Mouse (Mus musculus) ES-E14 (cell line): Measurements from ENCODE around the gene Il12a. TPM values are rescaled to one million over a fixed set of nuclear protein-coding genes. Genes with fewer than 3 reads are reported as not detected.

Source experiments
- DNase-seq: peaks from one replicate; pipeline ENCODE4 v3.0.0-alpha.2; 2013; ENCODE audit warnings: low read depth, low spot score
- H3K27ac ChIP-seq: 2 replicates; pipeline ENCODE4 v1.5.1; 2012; ENCODE audit warnings: low read depth, mild to moderate bottlenecking, low read length, moderate library complexity, mixed read lengths; ENCODE audit not compliant: poor library complexity, insufficient read depth, severe bottlenecking
- H3K36me3 ChIP-seq: 2 replicates; pipeline ENCODE4 v1.6.1; 2012; ENCODE audit warnings: mild to moderate bottlenecking, low read length, moderate library complexity, mixed read lengths; ENCODE audit not compliant: control insufficient read depth, poor library complexity, insufficient read depth, severe bottlenecking
- H3K4me1 ChIP-seq, 2 experiments: fragments of 150-350 bp in 1 of 2; sonication (generic) in 1 of 2; 2 replicates each; pipeline ENCODE4 v1.6.1; 2012; ENCODE audit warnings: low read length in 2 of 2, mild to moderate bottlenecking in 1 of 2, mixed read lengths in 1 of 2; ENCODE audit not compliant: control insufficient read depth in 2 of 2, insufficient read depth in 2 of 2, poor library complexity in 1 of 2
- H3K4me3 ChIP-seq, 2 experiments: fragments of 150-350 bp in 1 of 2; sonication (generic) in 1 of 2; 2 replicates each; pipeline ENCODE4 v1.5.1; 2012; ENCODE audit warnings: low read length in 2 of 2, low read depth in 1 of 2, mild to moderate bottlenecking in 1 of 2, mixed read lengths in 1 of 2; ENCODE audit not compliant: insufficient read depth in 1 of 2, poor library complexity in 1 of 2, severe bottlenecking in 1 of 2
- H3K9ac ChIP-seq: 2 replicates; pipeline ENCODE4 v1.6.1; 2012; ENCODE audit warnings: low read depth, mild to moderate bottlenecking, low read length, mixed read lengths; ENCODE audit not compliant: poor library complexity, insufficient read depth, severe bottlenecking
- H3K9me3 ChIP-seq: fragments of 150-350 bp; sonication (generic); 2 replicates; pipeline ENCODE4 v1.6.1; 2012; ENCODE audit warnings: low read depth, mild to moderate bottlenecking, low read length; ENCODE audit not compliant: control insufficient read depth, insufficient read depth
- CHD2 ChIP-seq: IDR thresholded peaks from 2 replicates; pipeline ENCODE4 v1.6.1; 2014; ENCODE audit warnings: mild to moderate bottlenecking, low read depth, low read length, inconsistent platforms
- HCFC1 ChIP-seq: IDR thresholded peaks from 2 replicates; pipeline ENCODE4 v1.6.1; 2012; ENCODE audit warnings: low read length, inconsistent platforms, borderline replicate concordance; ENCODE audit not compliant: insufficient read depth
- MAFK ChIP-seq: IDR thresholded peaks from 2 replicates; pipeline ENCODE4 v1.6.1; 2014; ENCODE audit warnings: mild to moderate bottlenecking, low read depth, low read length, inconsistent platforms; ENCODE audit not compliant: insufficient read depth
- ZC3H11A ChIP-seq: IDR thresholded peaks from 2 replicates; pipeline ENCODE4 v1.6.1; 2012; ENCODE audit warnings: low read depth, mild to moderate bottlenecking, inconsistent platforms, low read length, borderline replicate concordance
- ZNF384 ChIP-seq: IDR thresholded peaks from 2 replicates; pipeline ENCODE4 v1.6.1; 2012; ENCODE audit warnings: low read depth, low read length, inconsistent platforms
- in situ Hi-C, 2 experiments: fragments of 600-800 bp; cut with MboI; formaldehyde crosslinking; loops; one replicate each; pipeline ENCODE4 v1.15.1; 2025; ENCODE audit warnings: low sequenced_read_pairs in 2 of 2, inconsistent platforms in 1 of 2; ENCODE audit not compliant: unreplicated experiment in 2 of 2
- total RNA-seq: library from RNA; depleted of rRNA; stranded (reverse); fragments of 300-350 nt; gene quantifications from 2 replicates; pipeline ENCODE4 v1.2.3, GENCODE M21; 2012

The Il12a gene
- total RNA-seq, 1 experiment = not detected

GRCm38 (mm10) chr3:68692600-68693225, 2.3 kb downstream of the Il12a start:
- no peaks in the 10 kb centered on the region for H3K9me3 ChIP-seq
- DNase-seq = no peak
- in situ Hi-C loops = no loop called here

DNA sequence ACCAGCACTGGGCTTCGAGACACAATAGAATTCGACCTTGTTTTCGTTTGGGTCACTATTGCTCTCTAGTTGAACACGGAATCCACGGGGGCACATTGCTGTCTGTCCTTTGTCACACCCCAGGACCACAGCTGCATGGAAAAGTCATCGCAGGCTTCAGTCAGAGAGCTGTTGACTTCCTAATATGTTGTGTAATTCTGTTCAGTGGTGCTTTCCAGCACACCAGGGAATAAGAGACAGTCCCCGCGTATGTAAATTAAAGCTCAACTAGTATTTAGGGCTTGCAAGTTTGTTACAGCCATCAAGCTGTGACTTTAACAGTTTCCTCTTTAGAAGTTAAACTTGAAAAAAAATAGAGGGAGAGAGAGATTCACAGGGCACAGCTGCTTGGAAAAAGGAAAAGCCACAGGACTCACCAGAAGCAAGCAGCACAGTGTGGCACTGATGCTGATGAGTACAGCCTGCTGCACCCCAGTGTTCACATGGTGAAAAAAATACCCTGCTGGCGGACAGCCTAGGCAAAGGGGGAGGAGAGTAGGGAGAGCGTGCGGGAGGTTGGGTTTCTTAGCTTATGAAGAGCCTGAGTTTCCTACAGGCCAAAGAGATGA, 3.1 kb downstream of the Il12a start:
- in situ Hi-C loops = no loop called here
- Histone ChIP-seq H3K4me3 (no peak overlapping the region), H3K36me3 (no peaks in the 10 kb centered on the region), H3K9me3 (no peaks in the 10 kb centered on the region), H3K9ac (no peak overlapping the region), H3K4me1 (0 out of 4 replicates have a peak, but pooled peaks cover 0 to 5% of the 10 kb centered on the region in 2 experiments), H3K27ac (no peak overlapping the region)
- DNase-seq = no peak
- TF ChIP-seq HCFC1 (no peak), CHD2 (no peak), ZC3H11A (no peak), MAFK (no peak), ZNF384 (no peak)

More at GRCm38 (mm10) chr3:68692600-68693225, 2.3 kb downstream of the Il12a start:
- Histone ChIP-seq H3K9ac (no peak overlapping the region), H3K4me1 (0 out of 4 replicates have a peak, but pooled peaks cover 0 to 5% of the 10 kb centered on the region in 2 experiments), H3K4me3 (no peak overlapping the region), H3K36me3 (no peaks in the 10 kb centered on the region), H3K27ac (no peak overlapping the region)
- no peak for TF ChIP-seq ZC3H11A
- no peak for TF ChIP-seq CHD2
- no peak for TF ChIP-seq MAFK
- no peak for TF ChIP-seq HCFC1
- TF ChIP-seq ZNF384 = no peak

DNA sequence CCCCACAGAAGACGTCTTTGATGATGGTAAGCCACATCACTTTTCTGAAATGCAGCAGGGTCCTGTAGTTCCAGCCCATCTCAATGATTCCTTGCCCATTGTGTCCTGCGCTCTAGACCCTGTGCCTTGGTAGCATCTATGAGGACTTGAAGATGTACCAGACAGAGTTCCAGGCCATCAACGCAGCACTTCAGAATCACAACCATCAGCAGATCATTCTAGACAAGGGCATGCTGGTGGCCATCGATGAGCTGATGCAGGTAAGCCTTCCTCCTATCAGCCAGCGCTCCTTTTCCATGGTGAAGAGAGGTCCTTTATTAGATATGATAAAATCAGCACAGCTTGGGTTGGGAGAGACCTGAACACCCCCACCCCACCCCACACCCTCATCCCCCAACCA, 4.9 kb downstream of the Il12a start:
- TF ChIP-seq CHD2 = no peak
- no peak for TF ChIP-seq HCFC1
- no peak for TF ChIP-seq ZC3H11A
- TF ChIP-seq ZNF384 = no peak
- TF ChIP-seq MAFK = no peak
- no peak for DNase-seq

GRCm38 (mm10) chr3:68696495-68697200, 6.2 kb downstream of the Il12a start:
- Histone ChIP-seq H3K27ac (no peak overlapping the region), H3K9me3 (no peaks in the 10 kb centered on the region), H3K9ac (no peak overlapping the region), H3K4me3 (no peak overlapping the region), H3K36me3 (no peaks in the 10 kb centered on the region), H3K4me1 (0 out of 4 replicates have a peak, but pooled peaks cover 0 to 5% of the 10 kb centered on the region in 2 experiments)
- DNase-seq = no peak
- TF ChIP-seq CHD2 (no peak), ZC3H11A (no peak), ZNF384 (no peak), HCFC1 (no peak), MAFK (no peak)
- in situ Hi-C loops = no loop called here

More for the DNA sequence above, 4.9 kb downstream of the Il12a start:
- Histone ChIP-seq H3K27ac (no peak overlapping the region), H3K9ac (no peak overlapping the region), H3K4me1 (0 out of 4 replicates have a peak, but pooled peaks cover 0 to 5% of the 10 kb centered on the region in 2 experiments), H3K9me3 (no peaks in the 10 kb centered on the region), H3K4me3 (no peak overlapping the region), H3K36me3 (no peaks in the 10 kb centered on the region)
- in situ Hi-C loops = no loop called here
